17 mouse cellular contexts compared by ENCODE assay signal in genomic region chr16:83423096-83423495, GRCm38 (mm10).
"Had no signal": no experiment of that assay in that cellular context is flagged by ENCODE, and none has a peak within 500 bp of the region (broad histone marks: within the 10 kb centered on the region; RNA-seq: fewer than 3 reads in every experiment).

No protein-coding gene starts in this region.

- H3K4me1 ChIP-seq: lung, embryonic 15.5 days; megakaryocyte, embryonic 14.5 days; midbrain, embryonic 13.5 days; midbrain, embryonic 15.5 days; neural tube, embryonic 12.5 days had no signal

- H3K27ac ChIP-seq: lung, embryonic 15.5 days; macrophage; midbrain, embryonic 13.5 days; midbrain, embryonic 15.5 days; neural tube, embryonic 12.5 days had no signal

- H3K36me3 ChIP-seq: lung, embryonic 15.5 days; midbrain, embryonic 13.5 days; midbrain, embryonic 15.5 days; neural tube, embryonic 12.5 days had no signal

- H3K4me2 ChIP-seq: lung, embryonic 15.5 days; midbrain, embryonic 11.5 days; midbrain, embryonic 13.5 days; midbrain, embryonic 15.5 days; neural tube, embryonic 12.5 days had no signal

- H3K27me3 ChIP-seq: lung, embryonic 15.5 days; megakaryocyte, embryonic 14.5 days; midbrain, embryonic 13.5 days; midbrain, embryonic 15.5 days; neural tube, embryonic 12.5 days had no signal

- ATAC-seq: lung, postnatal 0 days; midbrain, embryonic 13.5 days; midbrain, embryonic 15.5 days had no signal

- H3K9me3 ChIP-seq: lung, embryonic 15.5 days; midbrain, embryonic 13.5 days; midbrain, embryonic 15.5 days; neural tube, embryonic 12.5 days had no signal

- H3K4me3 ChIP-seq: lung, embryonic 15.5 days; megakaryocyte, embryonic 14.5 days; midbrain, embryonic 13.5 days; midbrain, embryonic 15.5 days; neural tube, embryonic 12.5 days had no signal

- DNase-seq: lung, adult 2 months; lung, postnatal 14 days; lung, postnatal 36 days; right cerebral cortex, postnatal 25 days; right cerebral cortex, postnatal 4 days; spleen, adult 18-20 months; thymus, adult 2 months; thymus, postnatal 25 days; thymus, postnatal 4 days had no signal

- H3K9ac ChIP-seq: lung, embryonic 15.5 days; midbrain, embryonic 13.5 days; midbrain, embryonic 15.5 days; neural tube, embryonic 12.5 days had no signal
